In genomic region chr4:48760625-48761024, GRCm38 (mm10) we compare ENCODE assay signal across 17 mouse cellular contexts.
"Had no signal": no experiment of that assay in that cellular context is flagged by ENCODE, and none has a peak within 500 bp of the region (broad histone marks: within the 10 kb centered on the region; RNA-seq: fewer than 3 reads in every experiment).

No protein-coding gene starts in this region.

- H3K27me3 ChIP-seq: midbrain, embryonic 12.5 days; neural tube, embryonic 13.5 days; neural tube, embryonic 15.5 days; stomach, embryonic 15.5 days had no signal

- H3K36me3 ChIP-seq: midbrain, embryonic 10.5 days; midbrain, embryonic 12.5 days; neural tube, embryonic 13.5 days; neural tube, embryonic 15.5 days; stomach, embryonic 15.5 days had no signal

- H3K9me3 ChIP-seq: midbrain, embryonic 10.5 days; midbrain, embryonic 12.5 days; neural tube, embryonic 13.5 days; neural tube, embryonic 15.5 days; stomach, embryonic 15.5 days had no signal

- H3K4me3 ChIP-seq: midbrain, embryonic 10.5 days; midbrain, embryonic 12.5 days; myocyte; neural tube, embryonic 13.5 days; neural tube, embryonic 15.5 days; stomach, embryonic 15.5 days had no signal

- DNase-seq: lung, adult 18-20 months; lung, embryonic 14.5 days; lung, postnatal 10 days; lung, postnatal 4 days; midbrain, embryonic 14.5 days; right cerebral cortex, postnatal 14 days; thymus, adult 2 months; thymus, postnatal 25 days; thymus, postnatal 4 days had no signal

- H3K4me2 ChIP-seq: lung, embryonic 14.5 days; midbrain, embryonic 12.5 days; neural tube, embryonic 13.5 days; neural tube, embryonic 15.5 days; stomach, embryonic 15.5 days had no signal

- H3K9ac ChIP-seq: lung, embryonic 14.5 days; midbrain, embryonic 12.5 days; neural tube, embryonic 13.5 days; neural tube, embryonic 15.5 days; stomach, embryonic 15.5 days had no signal

- H3K4me1 ChIP-seq: midbrain, embryonic 10.5 days; midbrain, embryonic 12.5 days; neural tube, embryonic 13.5 days; neural tube, embryonic 15.5 days; stomach, embryonic 15.5 days had no signal

- H3K27ac ChIP-seq: midbrain, embryonic 10.5 days; midbrain, embryonic 12.5 days; neural tube, embryonic 13.5 days; neural tube, embryonic 15.5 days; stomach, embryonic 15.5 days; stomach, postnatal 0 days had no signal

- ATAC-seq: midbrain, embryonic 16.5 days had no signal
